7 mouse cellular contexts compared by ENCODE assay signal in genomic region chr7:127903971-127904796, GRCm38 (mm10). TPM values are rescaled to one million over a fixed set of nuclear protein-coding genes. Genes with fewer than 3 reads are reported as not detected.
DNase-seq lines count a peak whose midpoint lies in the region; ATAC-seq and TF ChIP-seq lines count a peak whose summit lies in the region.

Gene Bckdk, plus strand, starts transcription at chr7:127904082.

- DNase-seq in adrenal gland, postnatal 14 days: peak; percentile 91
- peak; percentile 89 for DNase-seq in embryonic facial prominence, embryonic 11.5 days (ENCODE audit: low spot score)
- peak; percentile 98 for DNase-seq in heart, adult 11 months
- peak; percentile 73 for DNase-seq in kidney, adult 18-20 months
- DNase-seq in limb, embryonic 11.5 days (ENCODE audit: low spot score): peak; percentile 89
- peak; percentile 88 for DNase-seq in midbrain, embryonic 14.5 days
- peak in 1 of 2 experiments; percentile 70 for DNase-seq in spleen, adult 2 months (ENCODE audit: low read depth in 1 of 2, low spot score in 2 of 2)

- peak; percentile 63 for TF ChIP-seq POLR2A in spleen, adult 2 months (IDR thresholded peaks at IDR 0.05; ENCODE audit: low read depth, low read length)

- ATAC-seq in embryonic facial prominence, embryonic 11.5 days (replicated peaks; ENCODE audit: insufficient number of reproducible peaks, low FRiP score, low TSS enrichment, low read depth): peak; percentile 86
- ATAC-seq in limb, embryonic 11.5 days (ENCODE audit: insufficient number of reproducible peaks, low FRiP score, low TSS enrichment, low read depth): peak; percentile 83
- peak; percentile 89 for ATAC-seq in midbrain, embryonic 14.5 days (ENCODE audit: low FRiP score, low TSS enrichment)

- no peaks in the 10 kb centered on the region for H3K9me3 ChIP-seq in embryonic facial prominence, embryonic 11.5 days (replicated peaks; ENCODE audit: control insufficient read depth, low read length)
- no peaks in the 10 kb centered on the region for H3K9me3 ChIP-seq in limb, embryonic 11.5 days (ENCODE audit: control insufficient read depth, low read length)
- no peaks in the 10 kb centered on the region for H3K9me3 ChIP-seq in midbrain, embryonic 14.5 days (ENCODE audit: control insufficient read depth, low read length)

- peak within 1 kb of the TSS; percentile 59 for H3K4me3 ChIP-seq in embryonic facial prominence, embryonic 11.5 days (ENCODE audit: low read depth, low read length)
- H3K4me3 ChIP-seq in limb, embryonic 11.5 days (ENCODE audit: low read depth, low read length): peak within 1 kb of the TSS; percentile 61
- peak within 1 kb of the TSS; percentile 50 for H3K4me3 ChIP-seq in midbrain, embryonic 14.5 days (replicated peaks; ENCODE audit: low read depth, low read length)
- peak within 1 kb of the TSS; percentile 77 for H3K4me3 ChIP-seq in spleen, adult 2 months (ENCODE audit: extremely low read depth, insufficient read depth, insufficient read length)

- peak within 1 kb of the TSS; percentile 81 for H3K9ac ChIP-seq in embryonic facial prominence, embryonic 11.5 days (replicated peaks; ENCODE audit: low read length)
- peak within 1 kb of the TSS; percentile 91 for H3K9ac ChIP-seq in limb, embryonic 11.5 days (ENCODE audit: low read length)
- peak within 1 kb of the TSS; percentile 70 for H3K9ac ChIP-seq in midbrain, embryonic 14.5 days (replicated peaks; ENCODE audit: low read length)

- peaks cover 13% of the 10 kb centered on the region for H3K36me3 ChIP-seq in embryonic facial prominence, embryonic 11.5 days (replicated peaks; ENCODE audit: control insufficient read depth, insufficient read depth, low read depth, low read length)
- peaks cover 20% of the 10 kb centered on the region for H3K36me3 ChIP-seq in limb, embryonic 11.5 days (ENCODE audit: control insufficient read depth, insufficient read depth, low read length)
- peaks cover 39% of the 10 kb centered on the region for H3K36me3 ChIP-seq in midbrain, embryonic 14.5 days (ENCODE audit: control insufficient read depth, insufficient read depth, low read length)
- peaks cover 19% of the 10 kb centered on the region for H3K36me3 ChIP-seq in spleen, adult 2 months (ENCODE audit: control insufficient read depth, insufficient read depth, low read length)

- peak within 1 kb of the TSS; percentile 81 for H3K4me2 ChIP-seq in embryonic facial prominence, embryonic 11.5 days (ENCODE audit: low read depth, low read length)
- peak within 1 kb of the TSS; percentile 84 for H3K4me2 ChIP-seq in limb, embryonic 11.5 days (ENCODE audit: low read depth, severe bottlenecking)
- peak within 1 kb of the TSS; percentile 66 for H3K4me2 ChIP-seq in midbrain, embryonic 14.5 days (ENCODE audit: low read length)

- 8% methylated on average over 38 of the region's 38 CpGs for WGBS in embryonic facial prominence, embryonic 11.5 days
- 7% methylated on average over 38 of the region's 38 CpGs for whole genome bisulfite sequencing in limb, embryonic 11.5 days
- 9% methylated on average over 38 of the region's 38 CpGs for WGBS in midbrain, embryonic 14.5 days
- 6% methylated on average over 38 of the region's 38 CpGs for WGBS in spleen, adult 2 months

- H3K27me3 ChIP-seq in embryonic facial prominence, embryonic 11.5 days (ENCODE audit: control insufficient read depth, insufficient read depth, low read length): no peaks in the 10 kb centered on the region
- no peaks in the 10 kb centered on the region for H3K27me3 ChIP-seq in limb, embryonic 11.5 days (ENCODE audit: control insufficient read depth, insufficient read depth, low read length)
- H3K27me3 ChIP-seq in midbrain, embryonic 14.5 days (ENCODE audit: control insufficient read depth, insufficient read depth, low read length): no peaks in the 10 kb centered on the region
- no peaks in the 10 kb centered on the region for H3K27me3 ChIP-seq in spleen, adult 2 months (ENCODE audit: control insufficient read depth, insufficient read depth, low read length)

- H3K27ac ChIP-seq in embryonic facial prominence, embryonic 11.5 days (replicated peaks; ENCODE audit: low read depth, low read length): peak within 1 kb of the TSS; percentile 31
- peak within 1 kb of the TSS; percentile 72 for H3K27ac ChIP-seq in limb, embryonic 11.5 days (replicated peaks; ENCODE audit: low read depth, low read length)
- peak within 1 kb of the TSS; percentile 75 for H3K27ac ChIP-seq in midbrain, embryonic 14.5 days (replicated peaks; ENCODE audit: low read depth, low read length)
- H3K27ac ChIP-seq in spleen, adult 2 months (ENCODE audit: insufficient read depth, low read length): peak within 1 kb of the TSS; percentile 60

- no peak for TF ChIP-seq CTCF in spleen, adult 2 months (IDR thresholded peaks at IDR 0.05; ENCODE audit: extremely low read depth, insufficient read depth, insufficient read length, insufficient replicate concordance)

- H3K4me1 ChIP-seq in embryonic facial prominence, embryonic 11.5 days (ENCODE audit: control insufficient read depth, insufficient read depth, low read length): no peaks in the 10 kb centered on the region
- H3K4me1 ChIP-seq in limb, embryonic 11.5 days (ENCODE audit: control insufficient read depth, insufficient read depth, low read length): no peaks in the 10 kb centered on the region
- H3K4me1 ChIP-seq in midbrain, embryonic 14.5 days (ENCODE audit: control insufficient read depth, insufficient read depth, low read length): peaks cover 6% of the 10 kb centered on the region; the same call in 1 of the 2 replicates
- H3K4me1 ChIP-seq in spleen, adult 2 months (ENCODE audit: control insufficient read depth, insufficient read depth, insufficient read length): no peaks in the 10 kb centered on the region; the same call in 1 of the 2 replicates

RNA-seq across cellular contexts. Expression of gene Bckdk, which starts in this region (rescaled TPM):
- total RNA-seq in adrenal gland, postnatal 14 days (2021): 130 and 135 TPM in 2 replicates
- 99.1 and 116 TPM in 2 replicates for polyA plus RNA-seq in embryonic facial prominence, embryonic 11.5 days (2014; fragmentation: Nextera tagmentation; extraction: Ambion mirVana)
- polyA plus RNA-seq in limb, embryonic 11.5 days (2014; fragmentation: Nextera tagmentation; extraction: Ambion mirVana): 124 TPM in 2 replicates
- 66.1 and 77.3 TPM in 2 replicates for polyA plus RNA-seq in midbrain, embryonic 14.5 days (2014; fragmentation: Nextera tagmentation; extraction: Ambion mirVana)
- polyA plus RNA-seq in spleen, adult 2 months (2012; rRNA removed): 59.9 and 70.8 TPM in 2 replicates
